Mouse (Mus musculus) embryonic facial prominence, embryonic 15.5 days (tissue): Measurements from ENCODE around the gene Alg3. TPM values are rescaled to one million over a fixed set of nuclear protein-coding genes. Genes with fewer than 3 reads are reported as not detected.

ENCODE experiments used
- microRNA counts: library from miRNA; unstranded; fragments of <30 nt; microRNA quantifications from one replicate; lab custom pipeline; 2016
- microRNA-seq: library from miRNA; unstranded; fragments of <30 nt; microRNA quantifications from one replicate; pipeline ENCODE4, GENCODE M21; 2016; ENCODE audit warnings: borderline number of aligned reads
- polyA plus RNA-seq: library from polyadenylated mRNA; unstranded; fragments of >200 nt; fragmentation: Nextera tagmentation; extraction: Ambion mirVana; gene quantifications from 2 replicates; pipeline ENCODE4 v1.2.1, GENCODE M21; 2015

Gene Alg3
- polyA plus RNA-seq, 1 experiment from 2014 or later: 39.4 TPM

MicroRNAs encoded within 50 kb of the gene (microRNA counts, 519-probe panel; counts per million panel counts)
- 2,441 counts per million, percentile 55 among the panel's probes with 10 or more counts for microRNA mmu-miR-1224 (lab: Ali Mortazavi, UCI)

Small RNAs within 50 kb of the gene (microRNA-seq; reads per million reads assigned to microRNA genes)
- gene Mir1224: 5.2 reads per million, percentile 21 among the genes with 10 or more reads in this experiment

Other genes starting within 250 kb of the Alg3 start
- 67.0 and 74.1 TPM in 2 replicates for gene Abcc5, start 185.3 kb downstream of the Alg3 start, polyA plus RNA-seq
- 92.9 and 95.2 TPM in 2 replicates for gene Eif2b5, start 112.9 kb downstream of the Alg3 start, polyA plus RNA-seq
- 26.0 and 31.0 TPM in 2 replicates for gene Dvl3, start 94.8 kb downstream of the Alg3 start, polyA plus RNA-seq
- 562 and 584 TPM in 2 replicates for gene Ap2m1, start 76.3 kb downstream of the Alg3 start, polyA plus RNA-seq
- 65.0 and 70.2 TPM in 2 replicates for gene Abcf3, start 63.2 kb downstream of the Alg3 start, polyA plus RNA-seq
- 2.4 and 4.9 TPM in 2 replicates for gene Vwa5b2, start 22.3 kb downstream of the Alg3 start, polyA plus RNA-seq
- 29.2 and 31.3 TPM in 2 replicates for gene Eef1akmt4, start 142 bp downstream of the Alg3 start, polyA plus RNA-seq
- not detected in 2 replicates for gene Gm49333, start 125 bp downstream of the Alg3 start, polyA plus RNA-seq
- gene Camk2n2, start 9.6 kb upstream of the Alg3 start, polyA plus RNA-seq: 1.7 and 1.9 TPM in 2 replicates
- gene Ece2, start 18.1 kb upstream of the Alg3 start, polyA plus RNA-seq: 7.3 and 8.2 TPM in 2 replicates
- 293 and 297 TPM in 2 replicates for gene Psmd2, start 39.9 kb upstream of the Alg3 start, polyA plus RNA-seq
- gene Eif4g1, start 56.6 kb upstream of the Alg3 start, polyA plus RNA-seq: 177 and 188 TPM in 2 replicates
- gene Fam131a, start 81.5 kb upstream of the Alg3 start, polyA plus RNA-seq: 14.0 and 15.3 TPM in 2 replicates
- gene Polr2h, start 105.9 kb upstream of the Alg3 start, polyA plus RNA-seq: 90.0 and 100 TPM in 2 replicates
- 15.6 and 16.0 TPM in 2 replicates for gene Clcn2, start 106.0 kb upstream of the Alg3 start, polyA plus RNA-seq
- gene Chrd, start 121.4 kb upstream of the Alg3 start, polyA plus RNA-seq: 8.5 and 10.8 TPM in 2 replicates
- 1.3 and 1.6 TPM in 2 replicates for gene Thpo, start 122.8 kb upstream of the Alg3 start, polyA plus RNA-seq